Mouse (Mus musculus) kidney, embryonic 15.5 days (tissue): ENCODE measurements around the gene Tmem177. TPM values are rescaled to one million over a fixed set of nuclear protein-coding genes. Genes with fewer than 3 reads are reported as not detected.
A peak's percentile ranks its signal among the peaks of the same experiment; 100 is the strongest.

ENCODE experiments used
- ATAC-seq: fragments of 200-750 bp; cut with Nextera tagmentation; replicated peaks from 2 replicates; pipeline ENCODE4 v1.8.0; 2017; ENCODE audit warnings: moderate TSS enrichment; ENCODE audit not compliant: low FRiP score
- H3K27ac ChIP-seq: fragments of 300-500 bp; sonication (generic); 2 replicates; pipeline ENCODE4 v1.5.1; 2015; ENCODE audit warnings: mild to moderate bottlenecking, inconsistent platforms
- H3K27me3 ChIP-seq: fragments of 300-500 bp; sonication (generic); 2 replicates; pipeline ENCODE4 v1.6.1; 2015; ENCODE audit warnings: inconsistent platforms
- H3K36me3 ChIP-seq: fragments of 300-500 bp; sonication (generic); 2 replicates; pipeline ENCODE4 v1.6.1; 2015; ENCODE audit warnings: inconsistent platforms
- H3K4me1 ChIP-seq: fragments of 300-500 bp; sonication (generic); 2 replicates; pipeline ENCODE4 v1.6.1; 2015; ENCODE audit warnings: inconsistent platforms
- H3K4me2 ChIP-seq: fragments of 300-500 bp; sonication (generic); 2 replicates; pipeline ENCODE4 v1.6.1; 2015; ENCODE audit warnings: moderate library complexity, mild to moderate bottlenecking, inconsistent platforms
- H3K4me3 ChIP-seq: fragments of 300-500 bp; sonication (generic); replicated peaks from 2 replicates; pipeline ENCODE4 v1.5.1; 2015; ENCODE audit warnings: mild to moderate bottlenecking, inconsistent platforms
- H3K9ac ChIP-seq: fragments of 300-500 bp; sonication (generic); 2 replicates; pipeline ENCODE4 v1.6.1; 2015; ENCODE audit warnings: mild to moderate bottlenecking, inconsistent platforms
- H3K9me3 ChIP-seq: fragments of 300-500 bp; sonication (generic); replicated peaks from 2 replicates; pipeline ENCODE4 v1.6.1; 2016; ENCODE audit warnings: inconsistent platforms
- WGBS: fragments of 180-500 bp; shearing (Covaris S2); methylation state at CpG from one replicate; pipeline ENCODE4 v1.1.7; 2015; ENCODE audit warnings: mixed read lengths; 5-methylcytosine and 5-hydroxymethylcytosine counted together
- polyA plus RNA-seq: library from polyadenylated mRNA; unstranded; fragments of >200 nt; fragmentation: Nextera tagmentation; extraction: Ambion mirVana; gene quantifications from 2 replicates; pipeline ENCODE4 v1.2.1, GENCODE M21; 2015

Gene Tmem177
- polyA plus RNA-seq, 1 experiment from 2014 or later: 7.6 TPM

GRCm38 (mm10) chr1:119886320-119886719, 26.7 kb downstream of the Tmem177 start:
- no peaks in the 10 kb centered on the region for H3K27me3 ChIP-seq
- H3K36me3 ChIP-seq: no peaks in the 10 kb centered on the region
- no peak for ATAC-seq
- 0 out of 2 replicates have a peak, but pooled peaks cover 3% of the 10 kb centered on the region for H3K4me1 ChIP-seq
- no peak overlapping the region for H3K27ac ChIP-seq
- no peak overlapping the region for H3K9ac ChIP-seq
- H3K4me3 ChIP-seq: no peak overlapping the region
- H3K9me3 ChIP-seq: no peaks in the 10 kb centered on the region
- no peak overlapping the region for H3K4me2 ChIP-seq
- WGBS: 42% methylated on average over 7 of the region's 7 CpGs

GRCm38 (mm10) chr1:119884272-119884671, 28.7 kb downstream of the Tmem177 start:
- H3K4me1 ChIP-seq: 0 out of 2 replicates have a peak, but pooled peaks cover 3% of the 10 kb centered on the region
- no peak overlapping the region for H3K27ac ChIP-seq
- 88% methylated on average over 3 of the region's 3 CpGs for WGBS
- no peaks in the 10 kb centered on the region for H3K36me3 ChIP-seq
- H3K4me2 ChIP-seq: no peak overlapping the region
- no peak overlapping the region for H3K4me3 ChIP-seq
- no peaks in the 10 kb centered on the region for H3K9me3 ChIP-seq
- no peaks in the 10 kb centered on the region for H3K27me3 ChIP-seq
- ATAC-seq: no peak
- H3K9ac ChIP-seq: no peak overlapping the region

- no peak for ATAC-seq
- 85% methylated on average over 7 of the region's 7 CpGs for WGBS
- no peaks in the 10 kb centered on the region for H3K36me3 ChIP-seq
- H3K4me2 ChIP-seq: no peak overlapping the region
- H3K9me3 ChIP-seq: no peaks in the 10 kb centered on the region
- no peak overlapping the region for H3K9ac ChIP-seq
- no peak overlapping the region for H3K4me3 ChIP-seq
- H3K27me3 ChIP-seq: no peaks in the 10 kb centered on the region
- H3K4me1 ChIP-seq: peaks cover 7% of the 10 kb centered on the region; the same call in 1 of the 2 replicates
- no peak overlapping the region for H3K27ac ChIP-seq
Observed at GRCm38 (mm10) chr1:119878909-119879308, 34.1 kb downstream of the Tmem177 start.

- Histone ChIP-seq H3K4me2 (no peak overlapping the region), H3K27me3 (no peaks in the 10 kb centered on the region), H3K4me1 (peaks cover 7% of the 10 kb centered on the region; the same call in 1 of the 2 replicates), H3K27ac (no peak overlapping the region), H3K4me3 (no peak overlapping the region), H3K9ac (no peak overlapping the region), H3K9me3 (no peaks in the 10 kb centered on the region), H3K36me3 (no peaks in the 10 kb centered on the region)
- WGBS: 79% methylated on average over 4 of the region's 4 CpGs
- no peak; the same call in 1 of the 2 replicates for ATAC-seq
Observed at GRCm38 (mm10) chr1:119877469-119877868, 35.5 kb downstream of the Tmem177 start.

GRCm38 (mm10) chr1:119868395-119869161, 44.4 kb downstream of the Tmem177 start:
- 0 out of 2 replicates have a peak overlapping the region, but pooled peaks have one; percentile 14 for H3K27ac ChIP-seq
- ATAC-seq: no peak
- WGBS: 65% methylated on average over 13 of the region's 13 CpGs

GRCm38 (mm10) chr1:119867300-119867699, 45.7 kb downstream of the Tmem177 start:
- 71% methylated on average over 2 of the region's 2 CpGs for WGBS

More at GRCm38 (mm10) chr1:119868395-119869161, 44.4 kb downstream of the Tmem177 start:
- Histone ChIP-seq H3K27me3 (no peaks in the 10 kb centered on the region), H3K4me3 (no peak overlapping the region), H3K4me1 (no peaks in the 10 kb centered on the region), H3K4me2 (no peak overlapping the region), H3K36me3 (no peaks in the 10 kb centered on the region), H3K9ac (no peak overlapping the region), H3K9me3 (no peaks in the 10 kb centered on the region)

GRCm38 (mm10) chr1:119865311-119865710, 47.7 kb downstream of the Tmem177 start:
- ATAC-seq: no peak
- Histone ChIP-seq H3K4me1 (no peaks in the 10 kb centered on the region), H3K36me3 (no peaks in the 10 kb centered on the region), H3K4me2 (no peak overlapping the region), H3K27me3 (no peaks in the 10 kb centered on the region), H3K27ac (no peak overlapping the region), H3K4me3 (no peak overlapping the region), H3K9me3 (no peaks in the 10 kb centered on the region), H3K9ac (no peak overlapping the region)
- WGBS: 81% methylated on average over 6 of the region's 6 CpGs

More at GRCm38 (mm10) chr1:119867300-119867699, 45.7 kb downstream of the Tmem177 start:
- Histone ChIP-seq H3K27ac (0 out of 2 replicates have a peak overlapping the region, but pooled peaks have one; percentile 28), H3K4me2 (no peak overlapping the region), H3K4me1 (no peaks in the 10 kb centered on the region), H3K4me3 (no peak overlapping the region), H3K9me3 (no peaks in the 10 kb centered on the region), H3K9ac (no peak overlapping the region), H3K36me3 (no peaks in the 10 kb centered on the region), H3K27me3 (no peaks in the 10 kb centered on the region)
- ATAC-seq: no peak

GRCm38 (mm10) chr1:119863507-119864296, 49.3 kb downstream of the Tmem177 start:
- Histone ChIP-seq H3K4me2 (no peak overlapping the region), H3K9me3 (no peaks in the 10 kb centered on the region), H3K9ac (no peak overlapping the region), H3K4me3 (no peak overlapping the region), H3K27me3 (no peaks in the 10 kb centered on the region), H3K27ac (no peak overlapping the region), H3K4me1 (no peaks in the 10 kb centered on the region), H3K36me3 (no peaks in the 10 kb centered on the region)
- 78% methylated on average over 7 of the region's 7 CpGs for WGBS
- no peak for ATAC-seq

- Histone ChIP-seq H3K36me3 (no peaks in the 10 kb centered on the region), H3K4me2 (no peak overlapping the region), H3K4me3 (no peak overlapping the region), H3K9me3 (no peaks in the 10 kb centered on the region; the same call in 1 of the 2 replicates), H3K9ac (no peak overlapping the region), H3K4me1 (no peaks in the 10 kb centered on the region), H3K27ac (no peak overlapping the region), H3K27me3 (no peaks in the 10 kb centered on the region)
- no peak for ATAC-seq
- 86% methylated on average over 5 of the region's 5 CpGs for WGBS
Observed at GRCm38 (mm10) chr1:119859566-119859965, 53.4 kb downstream of the Tmem177 start.

Other genes with a start within 250 kb of the Tmem177 start
- gene Ptpn4, start 75.6 kb downstream of the Tmem177 start, polyA plus RNA-seq: 6.7 and 7.9 TPM in 2 replicates
- 0.06 and 0.08 TPM in 2 replicates for gene Cfap221, start 84.0 kb upstream of the Tmem177 start, polyA plus RNA-seq
- 0.63 and 1.2 TPM in 2 replicates for gene Sctr, start 93.7 kb upstream of the Tmem177 start, polyA plus RNA-seq
- gene Tmem37, start 160.9 kb upstream of the Tmem177 start, polyA plus RNA-seq: 51.3 and 53.6 TPM in 2 replicates
- gene Dbi, start 207.9 kb upstream of the Tmem177 start, polyA plus RNA-seq: 696 and 764 TPM in 2 replicates
- 19.7 and 22.1 TPM in 2 replicates for gene 3110009E18Rik, start 208.0 kb upstream of the Tmem177 start, polyA plus RNA-seq